Mouse (Mus musculus): ENCODE data around the gene Ammecr1. TPM values are rescaled to one million over a fixed set of nuclear protein-coding genes. Genes with fewer than 3 reads are reported as not detected.

Gene Ammecr1
- polyA plus RNA-seq, 1 experiment from 2014 or later = 13.3 TPM

DNA sequence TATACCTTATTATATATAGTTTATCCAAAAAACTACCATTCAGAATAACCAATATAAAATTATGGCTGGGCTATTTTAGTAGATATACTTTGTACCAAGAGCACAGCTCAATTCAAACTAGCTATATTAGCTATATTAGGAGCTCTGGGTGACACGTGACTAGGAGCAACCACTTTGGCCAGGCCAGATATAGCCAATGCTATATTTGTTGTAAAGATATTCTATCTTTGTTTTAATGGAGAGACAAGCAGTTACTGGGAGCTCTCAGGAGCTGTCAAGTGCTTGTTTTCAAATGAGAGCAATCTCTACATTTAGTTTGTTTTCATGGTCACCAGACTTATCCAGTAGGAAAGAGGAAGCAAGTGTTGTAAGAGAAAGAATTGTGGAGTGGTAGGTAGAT, 141.2 kb downstream of the Ammecr1 start:
- 72% methylated on average over 1 of the region's 1 CpGs for WGBS
- no peak for ATAC-seq (ENCODE audit: insufficient read depth, low FRiP score, low read depth)
- no peaks in the 10 kb centered on the region for H3K36me3 ChIP-seq

DNA sequence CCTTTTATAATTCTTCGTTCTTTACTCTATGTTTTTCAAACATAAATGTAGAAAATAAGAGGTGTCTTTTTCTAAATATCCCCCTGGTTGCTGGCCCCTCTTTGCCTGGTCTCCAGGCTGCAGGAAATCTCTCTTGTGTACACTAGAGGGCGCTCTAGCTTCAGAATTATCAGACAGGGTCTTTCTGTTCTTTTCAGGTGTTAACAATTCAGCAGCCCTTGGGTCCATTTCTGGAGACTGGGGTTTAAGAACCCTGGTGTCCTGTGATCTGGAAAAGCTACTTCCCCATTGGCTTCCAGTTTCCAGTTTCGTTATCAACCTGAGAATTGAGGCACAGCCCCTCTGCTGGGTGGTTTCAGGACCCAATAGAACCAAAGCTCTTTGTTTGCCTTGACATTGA, 144.7 kb downstream of the Ammecr1 start:
- no peak overlapping the region for H3K9ac ChIP-seq
- H3K27me3 ChIP-seq (replicated peaks) = no peaks in the 10 kb centered on the region
- no peaks in the 10 kb centered on the region for H3K4me1 ChIP-seq
- no peaks in the 10 kb centered on the region for H3K9me3 ChIP-seq
- H3K4me2 ChIP-seq = no peak overlapping the region
- H3K36me3 ChIP-seq = no peaks in the 10 kb centered on the region
- ATAC-seq (ENCODE audit: insufficient read depth, low FRiP score, low read depth) = no peak
- H3K4me3 ChIP-seq (replicated peaks) = no peak overlapping the region
- 37% methylated on average over 3 of the region's 3 CpGs for WGBS
- H3K27ac ChIP-seq = no peak overlapping the region

More for the DNA sequence above, 141.2 kb downstream of the Ammecr1 start:
- no peaks in the 10 kb centered on the region for H3K27me3 ChIP-seq (replicated peaks)
- no peak overlapping the region for H3K4me2 ChIP-seq
- H3K9ac ChIP-seq = no peak overlapping the region
- no peaks in the 10 kb centered on the region for H3K9me3 ChIP-seq
- no peaks in the 10 kb centered on the region for H3K4me1 ChIP-seq
- H3K27ac ChIP-seq = no peak overlapping the region
- no peak overlapping the region for H3K4me3 ChIP-seq (replicated peaks)

DNA sequence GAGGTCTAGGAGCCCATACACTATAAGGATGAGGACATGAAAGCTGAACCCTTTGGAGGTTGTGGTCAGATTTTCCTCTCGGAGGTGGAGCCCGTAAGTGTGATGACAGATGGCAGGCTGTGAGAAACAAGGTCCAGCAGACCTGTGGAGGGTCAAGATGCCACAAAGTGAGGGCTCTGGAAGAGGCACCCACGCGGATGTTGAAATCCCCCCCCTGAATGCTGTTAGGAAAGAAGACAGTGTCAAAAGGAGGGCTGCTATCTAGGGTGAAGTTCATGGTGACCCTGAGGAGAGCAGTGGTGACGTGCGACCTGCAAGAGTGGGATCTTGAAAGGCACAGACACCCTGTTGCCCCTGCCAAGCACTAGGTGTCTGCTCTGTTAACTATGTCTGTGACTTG, 145.3 kb downstream of the Ammecr1 start:
- Histone ChIP-seq H3K27me3 (replicated peaks) (no peaks in the 10 kb centered on the region), H3K27ac (no peak overlapping the region), H3K36me3 (no peaks in the 10 kb centered on the region), H3K4me2 (no peak overlapping the region), H3K4me1 (no peaks in the 10 kb centered on the region), H3K9ac (no peak overlapping the region), H3K4me3 (replicated peaks) (no peak overlapping the region), H3K9me3 (no peaks in the 10 kb centered on the region)
- ATAC-seq (ENCODE audit: insufficient read depth, low FRiP score, low read depth) = no peak
- WGBS = 68% methylated on average over 6 of the region's 6 CpGs

DNA sequence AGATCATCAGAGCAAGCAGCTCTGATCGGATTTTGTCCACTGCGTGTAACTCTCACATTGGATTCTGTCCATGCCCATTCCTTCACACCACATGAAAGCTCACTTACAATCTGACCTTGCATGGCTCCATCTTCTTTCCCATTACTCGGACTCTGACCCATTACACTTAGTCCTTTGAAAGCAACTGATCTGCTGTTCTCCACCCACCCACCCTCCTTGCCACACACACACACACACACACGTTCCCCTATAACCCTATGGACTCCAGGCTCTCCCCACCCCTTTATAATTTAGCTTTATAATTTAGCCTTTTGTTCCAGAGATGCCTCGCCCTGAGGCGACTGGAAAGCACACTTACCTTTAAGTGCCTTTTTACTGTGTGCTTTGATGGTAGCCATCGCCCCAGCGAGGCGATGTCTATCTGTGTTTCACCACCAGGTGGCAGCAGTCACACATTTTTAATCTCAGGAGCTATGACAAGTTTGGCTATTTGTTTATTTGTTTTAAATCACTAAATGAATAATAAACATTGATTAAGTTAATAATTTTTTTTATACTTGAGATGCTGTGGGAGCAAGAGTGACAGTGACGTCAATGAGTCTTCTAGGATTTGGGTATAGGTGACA, 148.4 kb downstream of the Ammecr1 start:
- ATAC-seq (ENCODE audit: insufficient read depth, low FRiP score, low read depth) = no peak
- H3K4me3 ChIP-seq (replicated peaks) = no peak overlapping the region

DNA sequence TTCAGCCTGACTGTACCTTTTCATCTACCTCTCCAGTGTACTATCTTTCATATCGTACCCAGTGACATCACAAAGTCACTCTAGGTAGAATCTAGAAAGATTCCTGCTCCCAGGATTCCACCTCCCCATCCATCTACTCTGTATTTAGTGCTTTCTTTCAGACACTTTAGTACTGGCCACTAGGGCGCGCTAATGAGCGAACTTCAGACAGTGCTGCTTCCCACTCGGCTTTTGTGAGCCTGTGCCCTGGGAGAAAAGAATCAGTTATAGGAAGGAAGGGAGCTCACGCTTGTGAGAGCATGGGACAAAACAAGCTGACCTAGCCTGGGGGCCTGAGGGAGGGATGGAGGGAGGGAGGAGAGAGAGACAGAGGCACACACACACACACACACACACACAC, 153.4 kb downstream of the Ammecr1 start:
- H3K4me2 ChIP-seq = no peak overlapping the region
- H3K4me1 ChIP-seq = no peaks in the 10 kb centered on the region
- H3K9ac ChIP-seq = no peak overlapping the region
- H3K9me3 ChIP-seq = no peaks in the 10 kb centered on the region
- WGBS = 21% methylated on average over 6 of the region's 6 CpGs
- H3K36me3 ChIP-seq = no peaks in the 10 kb centered on the region
- H3K4me3 ChIP-seq (replicated peaks) = no peak overlapping the region
- ATAC-seq (ENCODE audit: insufficient read depth, low FRiP score, low read depth) = no peak
- H3K27ac ChIP-seq = no peak overlapping the region
- H3K27me3 ChIP-seq (replicated peaks) = no peaks in the 10 kb centered on the region

More for the DNA sequence above, 148.4 kb downstream of the Ammecr1 start:
- H3K27ac ChIP-seq = no peak overlapping the region
- H3K4me2 ChIP-seq = no peak overlapping the region
- no peak overlapping the region for H3K9ac ChIP-seq
- WGBS = 46% methylated on average over 10 of the region's 10 CpGs
- no peaks in the 10 kb centered on the region for H3K4me1 ChIP-seq
- H3K9me3 ChIP-seq = no peaks in the 10 kb centered on the region
- H3K27me3 ChIP-seq (replicated peaks) = no peaks in the 10 kb centered on the region
- no peaks in the 10 kb centered on the region for H3K36me3 ChIP-seq

DNA sequence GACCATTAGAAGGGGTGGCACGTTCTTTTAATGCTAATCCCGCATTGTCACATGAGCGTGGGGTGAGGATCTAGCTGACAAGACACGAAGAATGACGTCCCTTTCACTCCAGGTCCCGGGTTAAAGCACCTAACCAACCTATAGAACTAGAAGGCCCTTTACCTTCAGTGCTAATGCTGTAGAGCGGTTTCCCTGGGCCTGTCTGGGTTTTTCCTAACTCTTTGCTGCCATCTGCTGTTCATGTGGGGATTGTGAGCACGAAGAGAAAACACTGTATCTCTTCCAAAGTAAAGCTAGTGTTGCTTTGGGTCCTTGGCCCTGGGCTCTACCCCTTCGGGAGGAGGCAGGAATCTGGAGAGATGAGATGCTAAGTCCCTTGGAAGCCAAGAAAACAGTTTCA, 158.1 kb downstream of the Ammecr1 start:
- WGBS = 36% methylated on average over 9 of the region's 9 CpGs
- no peak for ATAC-seq (ENCODE audit: insufficient read depth, low FRiP score, low read depth)

DNA sequence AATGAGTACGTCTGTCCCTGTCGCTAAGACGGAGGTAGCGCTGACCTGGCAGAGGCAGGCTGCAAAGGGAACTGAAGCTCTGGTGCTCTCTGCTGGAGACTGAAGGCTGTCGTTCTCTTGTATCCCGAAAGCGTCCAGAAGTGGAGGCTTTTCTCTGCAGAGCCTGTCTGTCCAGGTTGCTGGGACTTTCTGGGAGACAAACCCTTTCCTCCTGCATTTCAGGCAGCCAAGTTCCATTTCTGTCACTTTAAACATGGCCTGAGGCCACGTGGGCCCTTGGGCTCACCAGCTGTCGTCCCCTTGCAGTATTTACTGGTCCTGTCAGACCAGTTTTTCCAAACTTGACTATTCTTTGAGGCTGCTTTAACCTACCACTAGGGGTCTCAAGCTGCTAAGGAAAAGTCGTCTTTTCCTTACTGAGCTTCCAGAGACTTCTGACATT, 159.9 kb downstream of the Ammecr1 start:
- ATAC-seq (ENCODE audit: insufficient read depth, low FRiP score, low read depth) = peak; percentile 68; the same call in 1 of the 2 replicates
- 37% methylated on average over 10 of the region's 10 CpGs for WGBS
- Histone ChIP-seq H3K27me3 (replicated peaks) (no peaks in the 10 kb centered on the region), H3K4me1 (no peaks in the 10 kb centered on the region), H3K9me3 (no peaks in the 10 kb centered on the region), H3K9ac (no peak overlapping the region), H3K4me2 (no peak overlapping the region), H3K27ac (no peak overlapping the region), H3K4me3 (replicated peaks) (no peak overlapping the region), H3K36me3 (no peaks in the 10 kb centered on the region)

More for the DNA sequence above, 158.1 kb downstream of the Ammecr1 start:
- Histone ChIP-seq H3K36me3 (no peaks in the 10 kb centered on the region), H3K4me1 (no peaks in the 10 kb centered on the region), H3K4me3 (replicated peaks) (no peak overlapping the region), H3K4me2 (no peak overlapping the region), H3K9ac (no peak overlapping the region), H3K9me3 (no peaks in the 10 kb centered on the region), H3K27ac (no peak overlapping the region), H3K27me3 (replicated peaks) (no peaks in the 10 kb centered on the region)

DNA sequence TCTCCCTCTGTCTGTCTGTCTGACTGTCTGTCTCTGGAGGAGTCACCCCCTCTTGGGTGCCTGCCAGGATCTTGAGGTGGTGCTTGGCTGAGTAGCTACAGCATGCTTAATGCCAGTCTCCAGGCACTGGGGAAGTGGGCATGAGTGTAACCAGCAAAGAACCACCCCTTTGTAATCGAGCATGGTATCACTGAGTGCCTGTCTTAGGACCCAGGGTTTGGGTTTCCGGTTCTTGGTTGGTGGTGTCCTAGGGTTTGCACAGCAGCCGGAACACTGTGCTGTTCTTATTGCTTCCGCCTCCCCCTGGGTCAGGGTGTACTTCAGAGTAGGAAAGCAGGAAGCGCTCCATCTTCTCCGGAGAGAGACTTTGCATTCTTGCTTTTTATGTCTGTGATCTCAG, 160.4 kb downstream of the Ammecr1 start:
- ATAC-seq (ENCODE audit: insufficient read depth, low FRiP score, low read depth) = no peak
- no peak overlapping the region for H3K4me3 ChIP-seq (replicated peaks)
- H3K36me3 ChIP-seq = no peaks in the 10 kb centered on the region
- WGBS = 66% methylated on average over 6 of the region's 6 CpGs
- no peak overlapping the region for H3K9ac ChIP-seq
- H3K27ac ChIP-seq = no peak overlapping the region
- H3K27me3 ChIP-seq (replicated peaks) = no peaks in the 10 kb centered on the region
- H3K4me2 ChIP-seq = no peak overlapping the region
- H3K9me3 ChIP-seq = no peaks in the 10 kb centered on the region
- no peaks in the 10 kb centered on the region for H3K4me1 ChIP-seq

DNA sequence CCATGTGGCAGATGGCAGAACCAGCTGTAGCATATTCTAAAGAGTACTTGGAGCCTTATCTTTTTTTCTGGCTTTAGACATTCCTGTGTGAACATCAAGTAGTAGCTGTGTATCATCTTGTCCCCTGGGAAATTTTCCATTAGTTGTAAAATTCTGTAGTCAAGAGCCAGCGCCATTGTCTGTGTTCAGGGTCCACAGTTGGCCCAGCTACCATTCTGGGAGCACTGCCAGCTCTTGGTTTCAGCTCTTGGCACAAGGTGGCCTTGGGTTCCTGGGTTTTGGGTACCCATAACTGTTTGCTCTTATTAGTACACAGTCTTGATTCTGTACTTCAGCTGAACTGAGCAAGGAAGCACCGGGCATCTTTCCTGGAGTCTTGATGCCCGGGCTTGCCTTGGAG, 161.9 kb downstream of the Ammecr1 start:
- Histone ChIP-seq H3K27ac (no peak overlapping the region), H3K4me3 (replicated peaks) (no peak overlapping the region), H3K4me2 (no peak overlapping the region), H3K9ac (no peak overlapping the region), H3K4me1 (no peaks in the 10 kb centered on the region), H3K27me3 (replicated peaks) (no peaks in the 10 kb centered on the region), H3K36me3 (no peaks in the 10 kb centered on the region), H3K9me3 (no peaks in the 10 kb centered on the region)
- no peak for ATAC-seq (ENCODE audit: insufficient read depth, low FRiP score, low read depth)
- WGBS = 93% methylated on average over 3 of the region's 3 CpGs

Small RNA genes within 50 kb of the gene (microRNA-seq; reads per million reads assigned to microRNA genes)
- gene Gm44351 = not detected

Other genes starting within 250 kb of the Ammecr1 start
- 0.66 and 0.71 TPM in 2 replicates for gene Rtl9, start 132.9 kb upstream of the Ammecr1 start, polyA plus RNA-seq (2015; fragmentation: Nextera tagmentation; extraction: Ambion mirVana)

All from stomach, embryonic 15.5 days (tissue).